Mouse (Mus musculus) CH12F3 (cell line): ENCODE measurements around the gene Cabin1.

ENCODE experiments used
- in situ Hi-C: fragments of 300-500 bp; cut with MboI; formaldehyde crosslinking; loops from 2 replicates; pipeline ENCODE4 v1.14.3; 2020; ENCODE audit warnings: low sequenced_read_pairs

The Cabin1 gene

GRCm38 (mm10) chr10:75703504-75703903 is 60.6 kb downstream of the Cabin1 start:
- in situ Hi-C loops, result no loop called here

- in situ Hi-C loops, result no loop called here
These were observed 61.6 kb downstream of the Cabin1 start for GRCm38 (mm10) chr10:75702494-75702893.

DNA sequence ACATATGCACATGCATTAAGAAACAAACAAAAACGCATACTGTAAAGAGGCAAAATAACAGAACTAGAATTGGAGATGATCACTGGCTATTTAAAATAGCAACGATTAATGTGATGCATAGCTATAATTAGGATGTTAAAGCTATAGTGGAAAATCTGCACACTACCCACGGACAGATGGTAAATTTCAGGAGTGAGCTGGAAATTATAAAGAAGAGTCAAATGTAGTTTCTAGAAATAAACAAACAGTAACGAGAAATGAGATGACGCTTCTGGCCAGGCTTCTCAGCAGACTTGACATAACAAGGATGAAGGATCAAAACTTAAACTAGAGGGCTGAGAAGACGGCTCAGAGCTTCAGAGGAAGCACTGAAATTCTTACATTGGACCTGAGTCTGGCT is 62.9 kb downstream of the Cabin1 start:
- in situ Hi-C loops, result no loop called here

- in situ Hi-C loops, result no loop called here
These were observed 66.4 kb downstream of the Cabin1 start for GRCm38 (mm10) chr10:75697693-75698092.

- in situ Hi-C loops, result no loop called here
These were observed 67.4 kb downstream of the Cabin1 start for GRCm38 (mm10) chr10:75696597-75697355.

- in situ Hi-C loops, result no loop called here
These were observed 68.6 kb downstream of the Cabin1 start for GRCm38 (mm10) chr10:75695521-75695920.

DNA sequence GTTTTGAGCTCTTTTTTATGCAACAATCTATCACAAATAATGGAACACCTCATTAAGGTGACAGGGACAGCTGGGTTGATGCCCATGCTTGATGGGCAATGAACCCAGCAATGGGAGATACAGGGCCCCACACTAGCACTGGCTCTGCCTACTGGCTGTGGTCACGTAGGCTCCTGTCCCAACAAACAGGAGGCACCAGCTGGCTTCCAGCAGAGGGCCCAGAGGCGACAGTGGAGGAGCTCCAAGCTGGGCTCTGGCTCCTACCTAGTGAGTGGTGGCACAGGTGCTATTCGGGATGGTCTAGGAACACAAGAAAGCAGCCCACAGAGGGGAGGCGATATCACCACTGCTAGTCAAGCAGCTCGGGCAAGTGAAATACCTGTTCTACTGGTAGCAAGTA is 69.1 kb downstream of the Cabin1 start:
- in situ Hi-C loops, result no loop called here

DNA sequence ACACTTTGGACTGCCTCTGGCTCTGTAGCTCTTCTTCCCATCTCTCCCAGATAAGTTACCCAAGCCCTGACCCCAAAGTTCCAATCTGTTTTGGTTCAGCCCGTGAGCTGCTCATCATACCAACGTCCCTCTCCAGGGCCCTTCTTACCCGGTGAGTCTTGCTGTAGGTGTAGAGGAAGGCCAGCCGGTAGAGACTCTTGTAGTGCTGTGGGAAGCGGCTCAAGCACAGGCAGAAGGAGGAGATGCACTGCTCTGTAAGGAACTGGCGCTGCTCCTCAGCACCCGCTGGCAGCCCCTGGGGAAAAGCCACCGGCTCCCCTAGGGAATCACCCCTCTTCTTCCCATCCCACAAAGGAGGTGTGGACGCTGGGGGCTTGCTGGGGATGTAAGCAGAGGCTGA is 69.6 kb downstream of the Cabin1 start:
- in situ Hi-C loops, result no loop called here

GRCm38 (mm10) chr10:75693451-75694233 is 70.5 kb downstream of the Cabin1 start:
- in situ Hi-C loops, result no loop called here

- in situ Hi-C loops, result no loop called here
These were observed 75.5 kb downstream of the Cabin1 start for GRCm38 (mm10) chr10:75688598-75688997.

DNA sequence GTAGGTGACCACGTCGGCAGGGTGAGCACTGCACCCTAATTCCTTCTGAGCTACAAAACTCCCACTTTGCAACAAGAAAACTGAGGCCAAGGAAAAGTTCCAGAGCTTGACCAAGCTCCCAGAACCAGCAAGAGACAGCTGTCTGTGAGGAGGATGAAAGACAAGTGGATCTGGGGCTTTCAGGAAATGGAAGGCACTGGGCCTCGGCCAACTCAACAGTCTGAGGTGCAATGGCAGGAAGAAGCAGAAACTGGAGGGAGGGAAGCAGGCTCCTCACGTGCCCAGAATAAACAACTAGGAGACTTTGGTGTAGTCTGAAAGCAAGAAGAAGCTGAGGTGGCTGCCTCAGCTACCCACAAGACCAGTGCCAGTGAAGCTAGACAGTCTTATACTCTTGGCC is 77.4 kb downstream of the Cabin1 start:
- in situ Hi-C loops, result no loop called here

DNA sequence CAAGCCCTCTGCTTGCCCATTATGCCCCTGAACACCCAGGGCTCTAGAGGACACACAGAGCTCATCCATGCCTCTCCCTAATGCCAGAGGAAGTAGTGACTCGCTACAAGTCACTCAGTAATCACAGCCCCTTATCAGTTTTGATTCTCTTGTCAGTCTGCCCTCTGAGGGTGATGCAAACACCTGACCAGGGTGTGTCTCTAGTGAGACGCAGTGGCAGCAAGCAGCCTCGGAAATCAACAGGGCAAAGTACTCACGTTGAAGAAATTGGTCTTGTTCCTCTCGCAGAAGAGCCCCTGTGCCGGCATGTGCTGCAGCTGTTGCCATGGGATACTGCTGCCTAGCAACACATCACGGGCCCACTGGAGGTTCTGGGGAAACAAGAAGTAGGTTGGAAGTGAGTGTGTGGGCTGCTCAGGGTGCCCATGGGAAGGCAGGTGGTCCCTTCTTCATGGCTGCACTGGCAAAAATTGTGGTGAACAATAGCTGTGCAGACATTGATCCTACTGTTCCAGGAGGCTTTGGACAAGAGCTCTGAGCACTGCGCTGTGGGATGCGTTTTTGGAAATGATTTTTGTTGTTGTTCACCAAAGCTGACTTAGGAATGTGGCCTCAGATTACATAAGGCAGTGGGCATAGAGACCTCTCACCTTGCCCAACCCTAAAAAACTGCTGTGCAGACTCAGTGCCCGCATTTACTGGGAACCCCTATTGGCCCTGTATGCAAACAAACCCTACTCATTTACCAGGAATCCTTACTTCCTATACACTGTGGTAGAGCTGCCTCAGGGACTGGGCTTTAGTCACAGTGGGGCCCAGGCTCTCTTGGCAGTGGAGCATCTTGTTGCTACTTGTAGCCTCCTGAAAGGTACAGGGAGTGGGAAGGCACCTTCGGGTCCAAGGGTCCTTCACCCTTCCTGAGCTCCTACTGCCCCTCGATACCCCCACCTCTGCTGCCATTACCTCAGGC is 79.8 kb downstream of the Cabin1 start:
- in situ Hi-C loops, result no loop called here

GRCm38 (mm10) chr10:75680574-75681001 is 83.6 kb downstream of the Cabin1 start:
- in situ Hi-C loops, result no loop called here

DNA sequence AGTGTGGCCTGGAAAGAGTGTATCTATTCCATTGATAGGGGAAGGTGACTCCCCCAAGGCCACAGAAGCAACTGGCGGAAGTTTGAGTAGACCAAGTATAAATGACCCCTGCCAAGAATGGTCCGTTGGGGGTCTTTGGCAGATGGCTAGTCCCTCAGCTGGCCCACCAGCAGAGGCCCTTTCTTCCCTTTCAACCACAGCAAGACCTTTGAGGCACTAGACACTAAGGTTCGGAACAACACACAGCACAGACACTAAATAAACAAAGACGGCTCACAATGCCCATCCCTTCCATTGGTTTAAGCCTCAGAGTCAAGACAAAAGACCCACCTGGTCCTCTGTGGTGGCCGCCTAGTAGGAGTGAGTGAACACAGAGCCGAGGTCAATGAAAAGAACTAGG is 84.9 kb downstream of the Cabin1 start:
- in situ Hi-C loops, result no loop called here

DNA sequence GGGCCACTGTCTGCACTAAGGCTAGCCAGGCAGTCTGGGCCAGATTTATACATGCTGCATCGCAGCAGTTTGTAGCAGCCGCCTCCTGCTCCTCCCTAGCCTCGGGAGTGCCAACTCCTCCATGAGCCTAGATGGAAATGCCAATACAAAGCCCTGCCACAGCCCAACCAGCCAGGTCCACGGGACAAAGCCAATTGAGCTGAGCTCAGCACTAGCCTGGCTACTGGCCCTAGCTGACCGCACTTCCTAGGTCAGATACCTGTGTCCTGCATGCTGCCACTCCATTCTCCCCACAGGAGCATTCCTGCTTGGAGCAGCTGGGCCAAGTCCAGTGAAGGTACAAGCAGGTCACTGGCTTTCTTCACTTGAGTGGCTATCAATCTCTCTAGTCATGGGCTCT is 86.2 kb downstream of the Cabin1 start:
- in situ Hi-C loops, result no loop called here

DNA sequence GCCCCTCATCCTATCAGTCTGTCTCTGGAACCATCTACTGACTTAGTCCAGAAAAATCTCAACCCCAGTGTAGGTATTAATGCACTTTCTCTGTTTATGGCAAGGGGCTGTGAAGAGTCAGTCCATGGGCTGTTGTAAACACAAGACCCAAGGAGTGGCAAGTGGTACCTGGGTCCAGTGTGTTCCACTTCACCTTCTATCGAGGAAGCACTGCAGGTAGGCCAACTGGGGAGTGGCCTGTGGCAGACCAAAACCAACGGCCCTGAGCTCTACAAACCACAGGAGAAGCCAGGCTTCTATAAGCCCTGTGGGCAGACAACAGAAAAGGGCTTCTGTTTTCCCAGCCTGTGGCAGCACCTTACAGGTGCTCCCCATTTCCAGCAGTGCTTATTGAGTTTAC is 86.6 kb downstream of the Cabin1 start:
- in situ Hi-C loops, result no loop called here

- in situ Hi-C loops, result no loop called here
These were observed 87.1 kb downstream of the Cabin1 start for GRCm38 (mm10) chr10:75676819-75677565.

DNA sequence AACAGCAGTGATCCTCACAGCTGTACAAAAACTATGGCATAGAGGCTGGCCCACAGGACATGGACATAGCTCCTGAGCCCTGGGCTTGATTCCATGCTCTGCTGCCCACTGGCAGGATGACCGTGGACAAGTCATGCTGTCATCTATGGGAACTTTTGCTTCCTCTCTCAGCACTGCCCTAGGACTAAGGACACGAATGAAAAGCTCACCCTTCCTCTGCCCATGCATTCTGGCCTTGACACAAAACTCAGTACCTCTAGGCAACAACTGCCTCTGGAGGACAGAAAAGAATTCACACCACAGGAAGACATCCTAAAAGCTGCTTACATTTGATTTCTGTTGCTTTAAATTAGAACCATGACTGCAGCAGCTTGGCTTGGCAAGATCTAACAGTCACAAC is 87.9 kb downstream of the Cabin1 start:
- in situ Hi-C loops, result no loop called here

GRCm38 (mm10) chr10:75675594-75675993 is 88.5 kb downstream of the Cabin1 start:
- in situ Hi-C loops, result no loop called here

DNA sequence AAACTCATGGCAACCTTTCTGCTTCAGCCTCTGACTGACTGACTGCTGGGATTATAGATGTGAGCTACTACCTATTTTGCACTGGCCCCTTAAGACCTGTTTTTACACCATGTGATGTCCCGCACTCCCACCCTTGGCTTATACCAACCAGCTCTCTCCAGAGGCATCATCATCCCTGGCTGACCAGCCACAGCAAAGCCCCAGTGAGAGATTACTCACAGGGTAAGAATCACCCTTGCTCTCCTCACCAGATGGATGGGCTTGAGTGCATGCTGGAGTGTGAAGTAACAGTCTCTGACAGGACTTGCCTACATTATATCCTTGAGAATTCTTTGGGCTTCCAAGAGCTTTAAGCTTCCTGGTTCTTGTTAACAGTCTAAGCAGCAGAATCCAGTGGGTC is 94.2 kb downstream of the Cabin1 start:
- in situ Hi-C loops, result no loop called here

DNA sequence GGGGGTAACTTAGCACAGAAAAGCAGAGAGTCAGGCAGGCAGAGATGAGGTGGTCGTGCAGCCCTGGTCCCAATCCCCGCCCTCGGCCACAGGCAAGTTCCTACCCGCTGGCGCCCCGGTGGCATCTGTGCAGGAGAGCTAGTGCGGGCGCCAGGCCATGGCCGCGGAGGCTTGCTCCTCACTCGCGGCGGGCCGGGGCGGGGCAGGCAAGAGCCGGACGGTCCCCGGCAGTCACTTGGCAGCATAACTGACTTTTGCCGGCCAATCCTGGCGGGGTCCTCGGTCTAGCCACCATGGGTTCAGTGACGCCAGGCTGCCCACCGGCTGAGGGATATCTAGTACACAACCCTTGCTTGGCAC is 96.2 kb downstream of the Cabin1 start:
- in situ Hi-C loops, result no loop called here
